Mouse (Mus musculus): Measurements from ENCODE around the gene Fmr1nb. TPM values are rescaled to one million over a fixed set of nuclear protein-coding genes. Genes with fewer than 3 reads are reported as not detected.
"Not testable (repeated sequence)": the region's sequence is repeated elsewhere in the genome, so short reads cannot be mapped to it uniquely, and the experiment has no call there.

Gene Fmr1nb
- not detected in 2 replicates for polyA plus RNA-seq (2014; fragmentation: Nextera tagmentation; extraction: Ambion mirVana)

DNA sequence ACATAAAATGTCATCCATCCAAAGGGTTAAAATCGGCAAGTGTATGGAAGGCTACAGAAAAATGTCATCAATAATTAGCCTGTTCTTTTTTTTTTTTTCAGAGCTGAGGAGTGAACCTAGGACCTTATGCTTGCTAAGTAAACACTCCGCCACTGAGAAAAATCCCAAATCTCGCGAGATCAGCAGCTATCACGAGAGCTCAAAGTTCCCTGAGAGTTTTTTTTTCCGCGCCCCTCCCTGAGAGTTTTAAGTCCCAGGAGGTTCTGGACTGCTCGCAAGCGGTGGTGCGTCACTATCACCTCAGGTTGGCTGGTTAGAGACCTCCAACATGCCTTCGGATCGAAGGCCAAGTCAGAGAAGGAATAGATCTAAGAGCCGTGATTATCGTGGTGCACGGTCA is at the start of gene Fmr1nb:
Gene Fmr1nb, plus strand, starts transcription at position 234 of the 400 bp plus-strand sequence.
- 81% methylated on average over 15 of the region's 15 CpGs for WGBS
- Histone ChIP-seq H3K9me3 (ENCODE audit: control insufficient read depth, low read length) (no peaks in the 10 kb centered on the region), H3K36me3 (ENCODE audit: control insufficient read depth, insufficient read depth, low read length) (no peaks in the 10 kb centered on the region), H3K4me1 (ENCODE audit: control insufficient read depth, insufficient read depth, low read length) (no peaks in the 10 kb centered on the region), H3K9ac (ENCODE audit: low read length) (no peak within 1 kb of the TSS), H3K4me3 (ENCODE audit: low read depth, low read length) (no peak within 1 kb of the TSS), H3K4me2 (ENCODE audit: low read depth, severe bottlenecking) (no peak within 1 kb of the TSS), H3K27ac (replicated peaks; ENCODE audit: low read depth, low read length) (no peak within 1 kb of the TSS), H3K27me3 (ENCODE audit: control insufficient read depth, insufficient read depth, low read length) (no peaks in the 10 kb centered on the region)
- DNase-seq (ENCODE audit: low spot score) (no peak), ATAC-seq (ENCODE audit: insufficient number of reproducible peaks, low FRiP score, low TSS enrichment, low read depth) (no peak)

- no peak for DNase-seq (ENCODE audit: low spot score)
- Histone ChIP-seq H3K27me3 (ENCODE audit: control insufficient read depth, insufficient read depth, low read length) (no peaks in the 10 kb centered on the region), H3K9ac (ENCODE audit: low read length) (no peak overlapping the region), H3K36me3 (ENCODE audit: control insufficient read depth, insufficient read depth, low read length) (no peaks in the 10 kb centered on the region), H3K27ac (replicated peaks; ENCODE audit: low read depth, low read length) (no peak overlapping the region), H3K4me3 (ENCODE audit: low read depth, low read length) (no peak overlapping the region), H3K4me1 (ENCODE audit: control insufficient read depth, insufficient read depth, low read length) (no peaks in the 10 kb centered on the region), H3K9me3 (ENCODE audit: control insufficient read depth, low read length) (no peaks in the 10 kb centered on the region), H3K4me2 (ENCODE audit: low read depth, severe bottlenecking) (no peak overlapping the region)
- WGBS, result 64% methylated on average over 1 of the region's 1 CpGs
- no peak for ATAC-seq (ENCODE audit: insufficient number of reproducible peaks, low FRiP score, low TSS enrichment, low read depth)
These were observed 24.7 kb upstream of the Fmr1nb start for GRCm38 (mm10) chrX:68736902-68737301.

GRCm38 (mm10) chrX:68740088-68740487 is 21.6 kb upstream of the Fmr1nb start:
- no peaks in the 10 kb centered on the region for H3K36me3 ChIP-seq (ENCODE audit: control insufficient read depth, insufficient read depth, low read length)
- no peak overlapping the region for H3K9ac ChIP-seq (ENCODE audit: low read length)
- no peaks in the 10 kb centered on the region for H3K4me1 ChIP-seq (ENCODE audit: control insufficient read depth, insufficient read depth, low read length)
- ATAC-seq (ENCODE audit: insufficient number of reproducible peaks, low FRiP score, low TSS enrichment, low read depth), result no peak
- no peaks in the 10 kb centered on the region for H3K27me3 ChIP-seq (ENCODE audit: control insufficient read depth, insufficient read depth, low read length)
- H3K4me2 ChIP-seq (ENCODE audit: low read depth, severe bottlenecking), result no peak overlapping the region
- H3K27ac ChIP-seq (replicated peaks; ENCODE audit: low read depth, low read length), result no peak overlapping the region
- no peak overlapping the region for H3K4me3 ChIP-seq (ENCODE audit: low read depth, low read length)
- DNase-seq (ENCODE audit: low spot score), result no peak
- 73% methylated on average over 2 of the region's 2 CpGs for WGBS
- no peaks in the 10 kb centered on the region for H3K9me3 ChIP-seq (ENCODE audit: control insufficient read depth, low read length)

DNA sequence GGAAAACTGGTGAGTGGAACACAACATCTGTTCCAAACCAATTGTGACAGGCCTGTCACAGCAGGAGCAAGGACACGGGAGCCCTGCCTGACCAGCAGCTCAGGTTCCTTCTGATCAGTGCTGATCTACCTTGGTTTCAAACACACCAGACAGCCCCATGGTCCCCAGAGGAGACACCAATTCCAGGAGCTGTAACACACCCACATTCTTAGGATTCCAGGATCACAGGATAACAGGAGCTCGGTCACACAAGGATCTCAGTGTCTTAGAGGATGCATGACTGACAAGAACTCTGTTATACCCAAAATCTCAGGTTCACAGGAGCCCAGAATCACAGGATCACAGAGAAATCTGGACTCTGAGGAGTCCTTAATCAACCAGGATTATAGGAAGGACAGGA is 58.8 kb downstream of the Fmr1nb start:
- not testable (repeated sequence) for H3K27ac ChIP-seq (replicated peaks; ENCODE audit: low read depth, low read length); H3K4me3 ChIP-seq (ENCODE audit: low read depth, low read length); H3K9me3 ChIP-seq (ENCODE audit: control insufficient read depth, low read length); H3K9ac ChIP-seq (ENCODE audit: low read length); ATAC-seq (ENCODE audit: insufficient number of reproducible peaks, low FRiP score, low TSS enrichment, low read depth); H3K27me3 ChIP-seq (ENCODE audit: control insufficient read depth, insufficient read depth, low read length); H3K4me1 ChIP-seq (ENCODE audit: control insufficient read depth, insufficient read depth, low read length); H3K36me3 ChIP-seq (ENCODE audit: control insufficient read depth, insufficient read depth, low read length)
- peak; percentile 20 for DNase-seq (ENCODE audit: low spot score)
- 0 out of 2 replicates have a peak overlapping the region, but pooled peaks have one; percentile 20 for H3K4me2 ChIP-seq (ENCODE audit: low read depth, severe bottlenecking)
- 23% methylated on average over 2 of the region's 2 CpGs for WGBS

GRCm38 (mm10) chrX:68821059-68821458 is 59.4 kb downstream of the Fmr1nb start, which contains the start of gene Gm14698:
Gm14698 (plus strand) TSS chrX:68821093.
- H3K36me3 ChIP-seq (ENCODE audit: control insufficient read depth, insufficient read depth, low read length); H3K9me3 ChIP-seq (ENCODE audit: control insufficient read depth, low read length); H3K4me1 ChIP-seq (ENCODE audit: control insufficient read depth, insufficient read depth, low read length); H3K27me3 ChIP-seq (ENCODE audit: control insufficient read depth, insufficient read depth, low read length); H3K27ac ChIP-seq (replicated peaks; ENCODE audit: low read depth, low read length): not testable (repeated sequence)
- peak; percentile 25 for DNase-seq (ENCODE audit: low spot score)
- peak within 1 kb of the TSS; percentile 10; the same call in 1 of the 2 replicates for H3K4me3 ChIP-seq (ENCODE audit: low read depth, low read length)
- WGBS, result 17% methylated on average over 29 of the region's 36 CpGs
- H3K9ac ChIP-seq (ENCODE audit: low read length), result 0 out of 2 replicates have a peak within 1 kb of the TSS, but pooled peaks have one; percentile 12
- ATAC-seq (ENCODE audit: insufficient number of reproducible peaks, low FRiP score, low TSS enrichment, low read depth), result peak; percentile 87
- H3K4me2 ChIP-seq (ENCODE audit: low read depth, severe bottlenecking), result peak within 1 kb of the TSS; percentile 20; the same call in 1 of the 2 replicates

DNA sequence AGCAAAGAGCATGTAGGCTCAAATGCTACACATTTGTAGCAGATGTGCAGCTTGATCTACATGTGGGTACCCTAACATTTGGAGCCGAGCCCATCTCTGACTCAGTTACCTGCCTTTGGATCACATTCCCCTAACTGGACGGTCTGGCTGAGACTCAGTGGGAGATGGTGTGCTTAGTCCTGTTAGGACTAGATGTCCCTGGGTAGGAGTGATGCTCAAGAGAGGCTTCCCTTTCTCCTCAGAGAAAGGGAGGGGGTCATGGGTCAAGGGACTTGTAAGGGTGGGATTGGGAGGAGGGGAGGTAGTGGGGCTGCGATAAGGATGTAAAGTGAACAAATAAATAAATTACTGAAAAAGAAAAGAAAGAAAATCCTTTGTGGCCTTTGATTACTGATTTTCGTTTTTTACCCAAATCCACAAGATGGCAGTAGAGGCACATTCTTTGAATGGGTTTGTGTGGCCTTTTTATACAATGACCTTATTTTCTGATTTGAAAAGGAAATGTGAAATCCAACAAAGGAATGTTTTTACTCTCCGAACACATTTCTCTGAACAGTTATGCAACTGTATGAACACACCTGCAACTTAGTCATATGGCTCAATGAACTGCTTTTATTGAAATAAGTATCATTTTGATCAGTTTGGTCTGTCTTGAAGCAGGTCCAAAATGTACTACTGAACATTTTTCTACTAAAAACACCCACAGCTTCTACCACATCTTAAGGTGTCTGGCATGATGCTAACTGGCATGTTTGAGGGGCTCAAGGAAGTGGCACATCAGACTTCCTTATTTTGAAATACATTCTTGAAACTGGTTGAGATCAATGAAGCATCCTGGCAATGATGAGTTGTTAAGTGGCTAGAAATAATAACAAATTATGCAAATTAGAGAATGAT is 78.2 kb downstream of the Fmr1nb start:
- H3K27me3 ChIP-seq (ENCODE audit: control insufficient read depth, insufficient read depth, low read length), result no peaks in the 10 kb centered on the region
- H3K9me3 ChIP-seq (ENCODE audit: control insufficient read depth, low read length), result no peaks in the 10 kb centered on the region
- H3K4me3 ChIP-seq (ENCODE audit: low read depth, low read length), result no peak overlapping the region
- DNase-seq (ENCODE audit: low spot score), result peak; percentile 19
- WGBS, result 27% methylated on average over 5 of the region's 5 CpGs
- ATAC-seq (ENCODE audit: insufficient number of reproducible peaks, low FRiP score, low TSS enrichment, low read depth), result no peak
- H3K27ac ChIP-seq (replicated peaks; ENCODE audit: low read depth, low read length), result no peak overlapping the region
- H3K36me3 ChIP-seq (ENCODE audit: control insufficient read depth, insufficient read depth, low read length), result no peaks in the 10 kb centered on the region
- no peak overlapping the region for H3K9ac ChIP-seq (ENCODE audit: low read length)
- H3K4me1 ChIP-seq (ENCODE audit: control insufficient read depth, insufficient read depth, low read length), result no peaks in the 10 kb centered on the region
- H3K4me2 ChIP-seq (ENCODE audit: low read depth, severe bottlenecking), result no peak overlapping the region

Other genes with a start within 250 kb of the Fmr1nb start
- gene Fmr1, start 83.3 kb upstream of the Fmr1nb start, polyA plus RNA-seq (2014; fragmentation: Nextera tagmentation; extraction: Ambion mirVana), result 68.0 and 74.3 TPM in 2 replicates
- gene Gm14698, start 59.3 kb downstream of the Fmr1nb start, polyA plus RNA-seq (2014; fragmentation: Nextera tagmentation; extraction: Ambion mirVana), result 2.9 and 4.4 TPM in 2 replicates
- not detected in 2 replicates for gene Gm6812, start 131.2 kb downstream of the Fmr1nb start, polyA plus RNA-seq (2014; fragmentation: Nextera tagmentation; extraction: Ambion mirVana)

Data from limb, embryonic 11.5 days (tissue).